Mouse (Mus musculus): Measurements from ENCODE around the gene Fem1b.

GRCm38 (mm10) chr9:62759601-62760000 lies 52.1 kb downstream of the Fem1b start:
- peak; percentile 63 for TF ChIP-seq CTCF (IDR thresholded peaks at IDR 0.05; ENCODE audit: low read depth, low read length)
- TF ChIP-seq EP300 (IDR thresholded peaks at IDR 0.05; ENCODE audit: insufficient read depth, low read depth, low read length), result no peak
- TF ChIP-seq POLR2A (IDR thresholded peaks at IDR 0.05; ENCODE audit: insufficient read depth, low read length), result no peak
